ENCODE assay signal across 10 mouse cellular contexts in the genomic region with DNA sequence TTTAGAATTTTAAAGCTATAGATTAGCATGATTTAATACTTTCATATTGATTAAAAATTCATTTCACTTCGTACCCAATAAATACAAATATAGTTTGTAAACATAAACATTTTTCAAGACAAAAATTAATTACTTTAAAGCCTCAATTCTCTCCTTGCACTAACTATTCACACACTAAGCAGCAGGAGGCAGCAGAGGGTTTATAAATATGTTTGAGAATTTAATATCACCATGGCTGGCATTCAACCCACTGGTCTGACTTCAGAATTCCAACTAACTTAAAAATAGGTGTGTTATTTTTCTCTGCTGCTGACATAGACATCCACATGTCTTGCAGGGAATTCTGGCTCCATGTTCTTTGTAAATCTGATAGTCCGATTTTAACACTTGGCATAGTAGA. TPM values are rescaled to one million over a fixed set of nuclear protein-coding genes. Genes with fewer than 3 reads are reported as not detected.
A peak's percentile ranks its signal among the peaks of the same experiment; 100 is the strongest.
DNase-seq lines count a peak whose midpoint lies in the region; ATAC-seq and TF ChIP-seq lines count a peak whose summit lies in the region.
"Had no signal": no experiment of that assay in that cellular context is flagged by ENCODE, and none has a peak within 500 bp of the region (broad histone marks: within the 10 kb centered on the region; RNA-seq: fewer than 3 reads in every experiment).

No protein-coding gene starts in this region.

- H3K79me2 ChIP-seq in liver, adult 2 months (ENCODE audit: control insufficient read depth, insufficient read depth, low read length), result no peaks in the 10 kb centered on the region

- H3K4me2 ChIP-seq in liver, embryonic 12.5 days, result no peak overlapping the region
- H3K4me2 ChIP-seq: liver, embryonic 15.5 days had no signal

- H3K4me1 ChIP-seq in liver, adult 2 months (ENCODE audit: control insufficient read depth, insufficient read depth, low read length), result no peaks in the 10 kb centered on the region
- no peaks in the 10 kb centered on the region for H3K4me1 ChIP-seq in liver, embryonic 12.5 days
- H3K4me1 ChIP-seq: liver, embryonic 15.5 days had no signal

- no peak overlapping the region for H3K27ac ChIP-seq in liver, adult 2 months (replicated peaks; ENCODE audit: insufficient read depth, low read depth, low read length)
- no peak overlapping the region for H3K27ac ChIP-seq in liver, embryonic 12.5 days
- H3K27ac ChIP-seq: liver, embryonic 15.5 days had no signal

- no peak for ATAC-seq in liver, embryonic 12.5 days

- H3K9me3 ChIP-seq in liver, embryonic 12.5 days (replicated peaks), result no peaks in the 10 kb centered on the region
- H3K9me3 ChIP-seq: liver, embryonic 15.5 days had no signal

- H3K4me3 ChIP-seq in liver, adult 2 months (ENCODE audit: insufficient read depth, low read depth, low read length), result no peak overlapping the region
- H3K4me3 ChIP-seq in liver, embryonic 12.5 days, result no peak overlapping the region
- H3K4me3 ChIP-seq: liver, embryonic 15.5 days had no signal

- 90% methylated on average over 2 of the region's 2 CpGs for WGBS in liver, adult 2 months
- WGBS in liver, embryonic 12.5 days (ENCODE audit: insufficient replicate concordance), result 62% methylated on average over 2 of the region's 2 CpGs

- H3K9ac ChIP-seq in liver, adult 2 months (ENCODE audit: low read depth, low read length), result no peak overlapping the region
- no peak overlapping the region for H3K9ac ChIP-seq in liver, embryonic 12.5 days
- H3K9ac ChIP-seq: liver, embryonic 15.5 days had no signal

- TF ChIP-seq CTCF in liver, adult 2 months (IDR thresholded peaks at IDR 0.05; ENCODE audit: low read depth, low read length), result 0 out of 2 replicates have a peak, but pooled peaks have one; percentile 16

- no peaks in the 10 kb centered on the region for H3K27me3 ChIP-seq in liver, adult 2 months (ENCODE audit: control insufficient read depth, insufficient read depth, low read length)
- H3K27me3 ChIP-seq in liver, embryonic 12.5 days (replicated peaks), result no peaks in the 10 kb centered on the region
- H3K27me3 ChIP-seq: liver, embryonic 15.5 days had no signal

- peak; percentile 57 for DNase-seq in embryo, embryonic 10 days (ENCODE audit: low spot score)
- no peak for DNase-seq in embryo, embryonic 9.5 days (ENCODE audit: extremely low spot score)
- DNase-seq in liver, adult 2 months (ENCODE audit: extremely low read depth, low read depth, low spot score), result peak; percentile 16
- peak; percentile 32 for DNase-seq in c-Kit-positive CD71-positive TER-119-negative erythroid progenitor cells, embryonic 14.5 days (ENCODE audit: low read depth)
- DNase-seq in kidney, postnatal 4 days, result peak; percentile 43 to 51
- DNase-seq in retina, adult 2 months (ENCODE audit: low read depth, low spot score), result peak; percentile 22
- no peak for DNase-seq in frontal cortex, postnatal 14 days (ENCODE audit: low spot score in 2 of 2)

- TF ChIP-seq POLR2A in liver, adult 2 months (IDR thresholded peaks at IDR 0.05; ENCODE audit: extremely low read depth, insufficient read depth, low read length), result no peak

- H3K36me3 ChIP-seq in liver, adult 2 months (ENCODE audit: control insufficient read depth, insufficient read depth, low read length), result peaks cover 13% of the 10 kb centered on the region
- H3K36me3 ChIP-seq in liver, embryonic 12.5 days, result peaks cover 5% of the 10 kb centered on the region

RNA-seq across cellular contexts. Expression of a gene that starts 15.2 kb away (rescaled TPM):
- total RNA-seq in liver, adult 2 months (2014; rRNA removed), result 21.7 and 22.8 TPM in 2 replicates
- 11.3 and 12.1 TPM in 2 replicates for polyA plus RNA-seq in liver, adult 2 months (2012; rRNA removed)
- 129 and 134 TPM in 2 replicates for polyA plus RNA-seq in liver, embryonic 12.5 days (2016; fragmentation: Nextera tagmentation; extraction: Ambion mirVana)

RNA-seq across cellular contexts. Expression of a gene that starts 20.1 kb away (rescaled TPM):
- total RNA-seq in liver, adult 2 months (2014; rRNA removed), result not detected in 2 replicates
- not detected in 2 replicates for polyA plus RNA-seq in liver, adult 2 months (2012; rRNA removed)
- polyA plus RNA-seq in liver, embryonic 12.5 days (2016; fragmentation: Nextera tagmentation; extraction: Ambion mirVana), result not detected in 2 replicates
- total RNA-seq: ES-E14 had no signal
- polyA plus RNA-seq: liver, embryonic 15.5 days had no signal

RNA-seq across cellular contexts. Expression of a gene that starts 44.3 kb away (rescaled TPM):
- 38.4 and 104 TPM in 2 replicates for total RNA-seq in liver, adult 2 months (2014; rRNA removed)
- 6.8 and 13.6 TPM in 2 replicates for polyA plus RNA-seq in liver, adult 2 months (2012; rRNA removed)
- 5.9 and 6.2 TPM in 2 replicates for polyA plus RNA-seq in liver, embryonic 12.5 days (2016; fragmentation: Nextera tagmentation; extraction: Ambion mirVana)
- total RNA-seq: ES-E14 had no signal

RNA-seq across cellular contexts. Expression of a gene that starts 45.1 kb away (rescaled TPM):
- total RNA-seq in liver, adult 2 months (2014; rRNA removed), result 6.7 and 8.6 TPM in 2 replicates
- polyA plus RNA-seq in liver, adult 2 months (2012; rRNA removed), result 2.0 and 2.7 TPM in 2 replicates
- polyA plus RNA-seq in liver, embryonic 12.5 days (2016; fragmentation: Nextera tagmentation; extraction: Ambion mirVana), result 2.2 and 2.9 TPM in 2 replicates

Comparison
In these comparisons a context has a peak if more than half of its experiments do, and no peak if none do; other contexts are left out.
1. DNase-seq: peak in embryo, embryonic 10 days (single experiment), liver, adult 2 months (single experiment), c-Kit-positive CD71-positive TER-119-negative erythroid progenitor cells, embryonic 14.5 days (single experiment), kidney, postnatal 4 days (2 of 2) and retina, adult 2 months (single experiment); none in embryo, embryonic 9.5 days (single experiment) and frontal cortex, postnatal 14 days (0 of 2).